Mouse (Mus musculus) bone marrow macrophage, adult 2 months (primary cell): ENCODE results near the gene Tmem200a.

Experiments used
- CTCF ChIP-seq: IDR thresholded peaks from 2 replicates; pipeline ENCODE4 v1.5.1; 2012; ENCODE audit warnings: low read depth, mild to moderate bottlenecking, low read length, moderate library complexity
- POLR2A ChIP-seq: IDR thresholded peaks from 2 replicates; pipeline ENCODE4 v1.6.1; 2012; ENCODE audit warnings: mild to moderate bottlenecking, low read depth, low read length, borderline replicate concordance

- no peak for TF ChIP-seq POLR2A
- no peak for TF ChIP-seq CTCF
Measured at GRCm38 (mm10) chr10:26103330-26103982, 24.6 kb upstream of the Tmem200a start.
